Mouse (Mus musculus) kidney, adult 2 months (tissue): ENCODE measurements at regions not wholly inside any gene's neighbourhood (a gene's known extent, or its start where the extent isn't known, plus 50 kb on each side); places are given as distances from the start of the nearest gene placed in this dataset.

Experiments
- DNase-seq: peaks from one replicate; pipeline ENCODE4 v3.0.0; 2021
- H3K27ac ChIP-seq: fragments of 200-500 bp; 2 replicates; pipeline ENCODE4 v1.5.1; 2012; ENCODE audit warnings: low read depth, low read length, control low read depth, inconsistent platforms; ENCODE audit not compliant: insufficient read depth
- H3K27me3 ChIP-seq: fragments of 200-500 bp; replicated peaks from 2 replicates; pipeline ENCODE4 v1.6.1; 2012; ENCODE audit warnings: mild to moderate bottlenecking, moderate library complexity, low read length, inconsistent platforms; ENCODE audit not compliant: control insufficient read depth, insufficient read depth
- H3K36me3 ChIP-seq: fragments of 200-500 bp; 2 replicates; pipeline ENCODE4 v1.6.1; 2012; ENCODE audit warnings: mild to moderate bottlenecking, moderate library complexity, low read length, inconsistent platforms; ENCODE audit not compliant: control insufficient read depth, insufficient read depth
- H3K4me1 ChIP-seq: fragments of 200-500 bp; 2 replicates; pipeline ENCODE4 v1.6.1; 2011; ENCODE audit warnings: low read length; ENCODE audit not compliant: control insufficient read depth, insufficient read depth
- H3K4me3 ChIP-seq: fragments of 200-500 bp; 2 replicates; pipeline ENCODE4 v1.5.1; 2011; ENCODE audit warnings: mild to moderate bottlenecking, low read depth, low read length, control low read depth; ENCODE audit not compliant: insufficient read depth
- CTCF ChIP-seq: fragments of 200-500 bp; conservative IDR thresholded peaks from 2 replicates; pipeline ENCODE4 v1.5.1; 2011; ENCODE audit warnings: low read depth, mild to moderate bottlenecking, control low read depth, low read length, moderate library complexity, mixed read lengths; ENCODE audit not compliant: insufficient read depth, insufficient read length
- POLR2A ChIP-seq: fragments of 200-500 bp; IDR thresholded peaks from one replicate; pipeline ENCODE4 v1.6.1; 2011; ENCODE audit warnings: low read depth, low read length, control low read depth
- WGBS: fragments of 180-500 bp; shearing (Covaris S2); methylation state at CpG from one replicate; pipeline ENCODE4 v1.1.7; 2018; 5-methylcytosine and 5-hydroxymethylcytosine counted together

DNA sequence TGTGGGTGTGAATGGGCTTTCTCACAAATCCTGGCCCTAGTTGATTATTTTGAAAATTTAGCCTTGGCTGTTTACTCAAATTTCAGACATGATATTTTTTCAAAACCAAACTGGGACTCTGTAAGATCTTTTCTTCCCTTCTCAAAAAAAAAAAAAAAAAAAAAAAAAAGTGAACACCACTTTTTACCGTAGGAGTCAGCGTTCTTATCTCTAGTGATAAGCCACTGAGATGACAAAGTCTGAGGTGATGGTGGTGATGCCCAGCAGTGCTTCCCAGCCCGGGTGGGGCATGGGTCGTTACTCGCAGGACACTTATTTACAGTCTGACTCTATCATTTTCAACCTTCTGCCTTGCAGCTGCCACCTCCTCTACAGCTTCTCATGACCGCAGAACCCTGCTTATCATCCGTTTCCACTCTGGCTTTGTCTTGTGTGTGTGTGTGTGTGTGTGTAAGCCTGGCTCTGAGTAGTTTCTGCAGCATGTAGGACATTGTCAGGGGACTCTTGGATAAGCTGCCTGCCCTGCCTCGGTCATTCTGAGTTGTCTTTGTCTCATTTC lies 186.5 kb upstream of the Cnr1 start:
- TF ChIP-seq CTCF (no peak), POLR2A (no peak)
- 59% methylated on average over 8 of the region's 8 CpGs for WGBS
- H3K27ac ChIP-seq, result no peak overlapping the region

DNA sequence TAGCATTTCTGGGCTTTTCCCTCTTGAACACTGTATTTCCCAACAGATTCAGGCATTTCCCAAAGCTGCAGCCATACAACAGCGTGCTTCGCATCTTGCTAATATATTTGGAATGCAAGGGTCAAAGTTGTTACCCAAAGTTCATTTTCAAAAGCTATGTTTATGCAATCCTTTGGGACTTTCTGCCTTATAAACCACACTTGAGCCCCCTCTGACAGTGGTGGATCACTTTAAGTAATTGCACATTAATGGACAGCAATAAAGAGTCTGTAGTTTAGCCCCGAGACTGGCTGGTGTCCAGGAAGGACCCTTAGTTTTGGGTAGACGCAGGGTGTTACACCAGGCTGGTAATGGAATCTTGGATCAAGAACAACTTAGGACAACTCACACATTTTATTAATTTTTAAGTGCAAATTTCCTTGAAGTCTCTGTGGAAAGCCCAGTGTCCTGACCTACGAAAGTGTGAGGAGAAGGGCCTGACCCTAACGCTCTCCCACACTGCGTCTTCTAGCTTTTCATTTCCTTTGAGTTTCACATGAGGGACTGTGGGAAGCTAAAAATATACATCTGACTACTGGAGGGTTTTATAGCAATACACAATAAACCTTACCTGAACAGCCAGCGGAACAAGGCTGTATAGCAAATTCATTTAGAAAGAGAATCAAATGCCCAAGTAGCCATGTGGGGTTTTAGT lies 185.0 kb upstream of the Cnr1 start:
- Histone ChIP-seq H3K4me1 (no peaks in the 10 kb centered on the region), H3K4me3 (no peak overlapping the region), H3K27me3 (no peaks in the 10 kb centered on the region), H3K27ac (no peak overlapping the region), H3K36me3 (no peaks in the 10 kb centered on the region)
- DNase-seq, result peak; percentile 19
- WGBS, result 67% methylated on average over 8 of the region's 8 CpGs
- TF ChIP-seq POLR2A, result no peak
- TF ChIP-seq CTCF, result no peak

More for the DNA sequence above, 186.5 kb upstream of the Cnr1 start:
- no peaks in the 10 kb centered on the region for H3K27me3 ChIP-seq
- no peak for DNase-seq
- no peaks in the 10 kb centered on the region for H3K4me1 ChIP-seq
- no peaks in the 10 kb centered on the region for H3K36me3 ChIP-seq
- H3K4me3 ChIP-seq, result no peak overlapping the region

DNA sequence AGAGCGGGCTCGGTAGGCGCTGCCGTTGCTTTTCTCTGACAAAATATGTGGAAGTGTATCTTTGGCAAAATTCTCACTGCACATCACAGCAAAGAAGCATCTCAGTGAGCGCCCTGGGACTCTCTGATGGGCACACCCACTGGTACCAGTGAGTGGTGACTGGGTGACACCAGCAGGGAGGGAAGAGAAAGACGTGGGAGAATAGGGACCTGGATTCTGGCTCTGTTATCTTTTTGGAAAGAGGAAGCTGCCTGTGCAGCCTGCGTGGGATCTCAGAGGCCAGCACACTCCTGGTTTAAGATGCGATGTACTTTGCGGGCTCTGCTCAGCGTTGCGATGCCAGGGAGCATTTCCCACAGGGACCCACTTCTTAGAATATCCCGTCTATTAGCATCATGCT lies 183.4 kb upstream of the Cnr1 start:
- Histone ChIP-seq H3K27me3 (no peaks in the 10 kb centered on the region), H3K4me3 (no peak overlapping the region), H3K4me1 (no peaks in the 10 kb centered on the region), H3K27ac (no peak overlapping the region), H3K36me3 (no peaks in the 10 kb centered on the region)
- TF ChIP-seq POLR2A (no peak), CTCF (no peak)
- DNase-seq, result no peak
- 87% methylated on average over 12 of the region's 12 CpGs for WGBS

DNA sequence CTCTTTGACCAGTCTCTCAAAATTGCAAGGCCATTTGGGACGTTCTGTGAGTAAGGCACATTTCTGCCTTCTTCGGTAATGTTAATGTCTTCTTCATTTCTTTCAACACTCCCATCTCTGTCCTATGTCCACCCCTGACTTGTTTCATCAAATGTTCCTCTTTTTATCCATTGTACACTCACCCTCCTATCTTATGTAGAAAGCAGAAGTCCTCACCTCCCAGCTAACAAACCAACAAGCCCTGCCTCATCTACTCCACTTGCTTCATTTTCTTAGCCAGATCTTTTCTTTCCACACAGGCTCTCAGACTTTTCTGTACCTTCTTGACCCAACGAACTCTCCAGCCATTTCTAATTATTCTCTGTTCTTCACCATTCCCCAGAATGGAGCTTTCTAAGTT lies 179.2 kb upstream of the Cnr1 start:
- Histone ChIP-seq H3K27me3 (no peaks in the 10 kb centered on the region), H3K4me3 (no peak overlapping the region), H3K36me3 (no peaks in the 10 kb centered on the region), H3K4me1 (no peaks in the 10 kb centered on the region), H3K27ac (no peak overlapping the region)
- TF ChIP-seq CTCF (no peak), POLR2A (no peak)
- DNase-seq, result no peak
- WGBS, result 88% methylated on average over 3 of the region's 3 CpGs

DNA sequence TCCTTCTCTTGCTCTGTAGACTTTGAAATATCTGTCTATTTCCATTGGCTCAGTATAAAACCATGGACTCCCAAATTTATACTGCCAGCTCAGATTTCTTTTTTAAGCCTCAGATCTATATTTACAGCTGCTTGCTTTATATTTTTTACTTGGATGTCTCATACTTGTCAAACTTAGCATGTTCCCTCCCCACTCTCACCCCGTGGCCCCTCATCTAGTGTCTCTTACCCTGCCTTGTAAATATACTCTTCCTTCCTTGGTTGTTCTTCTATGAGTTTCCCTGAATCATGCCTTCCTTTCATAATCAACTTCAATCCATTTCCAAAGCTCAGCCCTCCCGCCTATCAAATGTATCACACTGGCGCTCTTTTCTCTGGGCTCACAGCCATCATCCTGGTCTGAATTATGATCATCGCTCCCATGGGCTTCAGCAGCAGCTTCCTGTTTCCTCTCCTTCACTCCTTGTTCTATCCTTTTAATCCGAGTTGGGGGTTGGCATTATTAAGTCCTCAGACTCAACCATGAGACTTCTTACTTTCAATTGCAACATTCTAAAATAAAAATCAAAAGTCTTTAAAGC lies 177.0 kb upstream of the Cnr1 start:
- 70% methylated on average over 5 of the region's 5 CpGs for WGBS
- H3K4me1 ChIP-seq, result no peaks in the 10 kb centered on the region
- no peak overlapping the region for H3K27ac ChIP-seq
- no peaks in the 10 kb centered on the region for H3K27me3 ChIP-seq
- DNase-seq, result peak; percentile 52
- no peak overlapping the region for H3K4me3 ChIP-seq
- no peak for TF ChIP-seq POLR2A
- no peak for TF ChIP-seq CTCF
- no peaks in the 10 kb centered on the region for H3K36me3 ChIP-seq

DNA sequence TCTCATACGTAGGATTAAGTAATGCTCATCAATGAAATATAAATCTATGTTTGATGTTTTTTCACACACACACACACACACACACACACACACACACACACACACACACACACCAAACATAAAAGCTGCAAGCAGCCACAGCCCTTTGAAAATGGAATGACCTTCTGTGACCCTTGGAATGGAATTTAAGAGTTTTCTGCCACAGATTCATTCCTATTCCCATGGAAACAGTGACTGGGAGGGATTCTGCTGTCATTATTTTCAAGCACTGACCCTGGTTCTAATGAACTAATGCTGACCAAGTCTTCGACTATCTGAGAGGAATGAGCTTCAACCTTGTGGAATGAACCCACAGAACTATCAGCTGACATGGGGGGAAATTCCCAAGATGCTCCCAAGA lies 156.7 kb upstream of the Cnr1 start:
- no peak for DNase-seq

DNA sequence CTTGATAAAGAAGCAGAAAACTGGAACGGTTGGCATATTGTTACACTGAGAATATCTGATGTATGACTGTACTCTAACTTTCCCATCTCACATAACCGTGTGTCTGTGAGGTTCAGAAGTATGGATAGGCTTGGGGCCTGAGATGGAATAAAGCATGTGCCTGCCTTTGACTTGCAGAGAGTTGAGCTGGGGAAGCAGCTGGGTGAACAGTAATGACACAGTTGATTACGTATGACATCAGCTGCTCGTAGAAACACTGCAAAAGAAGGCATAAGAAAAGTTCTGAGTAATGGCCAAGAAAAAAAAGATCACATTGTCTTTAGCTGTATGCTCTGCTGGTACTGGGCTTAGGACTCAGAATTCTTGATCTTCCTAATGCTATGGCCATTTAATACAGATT lies 138.4 kb upstream of the Cnr1 start:
- H3K4me3 ChIP-seq, result no peak overlapping the region
- no peak for DNase-seq
- no peaks in the 10 kb centered on the region for H3K4me1 ChIP-seq
- H3K27ac ChIP-seq, result no peak overlapping the region
- 89% methylated on average over 4 of the region's 4 CpGs for WGBS
- no peaks in the 10 kb centered on the region for H3K36me3 ChIP-seq
- no peaks in the 10 kb centered on the region for H3K27me3 ChIP-seq
- TF ChIP-seq CTCF, result no peak
- TF ChIP-seq POLR2A, result no peak

More for the DNA sequence above, 156.7 kb upstream of the Cnr1 start:
- Histone ChIP-seq H3K27ac (no peak overlapping the region), H3K4me1 (no peaks in the 10 kb centered on the region), H3K4me3 (no peak overlapping the region), H3K27me3 (no peaks in the 10 kb centered on the region), H3K36me3 (no peaks in the 10 kb centered on the region)
- TF ChIP-seq POLR2A (no peak), CTCF (no peak)
- 74% methylated on average over 2 of the region's 2 CpGs for WGBS
